Mouse (Mus musculus): ENCODE results near the gene Tns4.
A peak's percentile ranks its signal among the peaks of the same experiment; 100 is the strongest.

The Tns4 gene

DNA sequence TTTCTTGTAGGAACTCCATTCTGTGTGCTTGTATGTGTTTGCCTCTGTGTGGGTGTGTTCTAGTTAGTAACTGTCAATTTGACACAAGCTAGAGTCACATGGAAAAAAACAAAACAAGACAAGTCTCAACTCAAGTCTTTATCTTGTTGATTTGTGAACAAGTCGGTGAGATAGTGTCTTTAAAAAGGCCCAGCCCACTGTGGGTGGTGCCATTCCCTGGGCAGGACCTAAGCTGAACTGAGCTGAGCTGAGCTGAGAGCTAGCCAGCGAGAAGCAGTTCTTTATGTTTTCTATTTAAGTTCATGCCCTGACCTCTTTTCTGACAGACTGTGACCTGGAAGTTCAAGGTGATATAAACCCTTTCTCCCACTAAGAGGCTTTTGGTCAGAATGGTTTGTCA lies 2.6 kb upstream of the Tns4 start:
- DNase-seq (ENCODE audit: low spot score in 2 of 2), result no peak

DNA sequence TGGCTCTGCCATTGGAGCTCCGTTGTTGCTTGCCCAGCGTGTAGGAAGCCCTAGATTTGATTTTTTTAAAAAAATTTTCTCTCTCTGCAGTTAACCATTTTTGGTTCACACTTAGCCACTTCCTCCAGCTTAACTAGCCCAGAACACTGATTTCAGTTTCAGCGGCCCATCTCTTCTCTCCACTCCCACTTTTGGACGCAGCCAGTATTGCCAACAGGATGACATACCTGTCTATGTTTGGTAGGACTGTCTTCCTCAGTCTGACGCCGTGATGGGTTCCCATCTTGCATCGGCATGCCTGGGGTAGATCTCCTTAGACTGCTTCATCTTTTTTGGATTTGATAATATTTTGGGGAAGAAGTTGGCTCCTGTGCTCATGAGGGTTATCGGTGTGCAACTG lies 1.3 kb upstream of the Tns4 start:
- no peak for DNase-seq (ENCODE audit: low spot score in 2 of 2)

DNA sequence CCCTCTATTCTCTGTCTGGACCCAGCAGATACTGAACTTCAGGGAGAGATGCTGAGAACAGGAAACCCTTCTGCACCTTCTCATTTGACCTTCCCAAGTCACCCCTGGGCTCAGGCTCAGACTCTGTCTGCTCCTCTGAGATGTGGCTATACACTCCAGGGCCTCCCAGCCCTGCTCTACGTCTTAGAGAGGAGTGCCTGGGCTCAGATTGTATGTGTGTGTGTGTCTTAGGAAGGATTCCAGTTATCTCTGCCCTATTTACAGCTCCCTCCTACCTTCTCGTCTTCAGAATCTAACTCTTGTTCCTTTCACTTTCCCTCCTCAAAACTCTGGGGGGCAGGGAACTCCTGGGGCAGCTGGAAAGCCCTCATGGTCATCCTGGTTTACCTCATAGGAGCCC lies 620 bp downstream of the Tns4 start:
- no peak for DNase-seq (ENCODE audit: low spot score in 2 of 2)

DNA sequence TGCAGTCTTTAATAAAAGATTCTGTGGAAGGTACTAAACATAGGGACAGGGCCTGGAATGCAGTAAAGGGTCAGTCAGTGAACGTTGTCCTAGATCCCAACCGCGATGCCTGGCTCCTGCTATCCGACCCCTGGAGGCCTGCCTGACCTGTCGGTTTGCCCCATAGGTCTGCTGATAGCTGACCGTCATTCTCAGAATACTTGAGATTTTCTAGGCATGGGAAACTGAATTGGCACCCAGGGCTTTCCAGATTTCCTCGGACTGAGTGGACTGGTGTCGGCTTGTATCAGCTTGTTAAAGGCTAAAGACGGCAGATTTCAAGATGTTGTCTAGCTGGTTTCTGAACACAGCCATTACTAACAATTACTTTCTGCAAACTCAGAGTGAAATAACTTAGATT lies 4.7 kb downstream of the Tns4 start:
- peak; percentile 33 to 38 for DNase-seq (ENCODE audit: low spot score in 2 of 2)

DNA sequence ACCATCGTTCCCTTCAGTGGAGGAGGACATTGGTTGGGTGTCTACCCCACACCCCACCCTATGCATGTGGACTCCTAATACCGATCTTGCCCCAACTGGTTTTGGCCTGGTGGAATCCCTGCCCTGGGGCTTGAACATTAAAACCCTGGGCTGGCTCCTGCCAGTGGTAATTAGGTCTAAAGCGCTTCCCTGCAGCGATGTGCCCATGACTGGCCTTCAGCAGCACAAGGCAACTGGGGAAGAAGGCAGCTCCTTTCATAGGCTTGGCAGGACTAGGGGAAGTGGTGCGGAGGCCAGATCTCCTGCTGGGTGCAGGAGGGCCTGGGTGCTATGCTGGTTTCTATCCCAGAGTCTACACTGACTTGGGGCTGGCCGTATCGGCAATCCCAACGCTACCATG lies 5.6 kb downstream of the Tns4 start:
- peak in 1 of 2 experiments; percentile 15 for DNase-seq (ENCODE audit: low spot score in 2 of 2)

DNA sequence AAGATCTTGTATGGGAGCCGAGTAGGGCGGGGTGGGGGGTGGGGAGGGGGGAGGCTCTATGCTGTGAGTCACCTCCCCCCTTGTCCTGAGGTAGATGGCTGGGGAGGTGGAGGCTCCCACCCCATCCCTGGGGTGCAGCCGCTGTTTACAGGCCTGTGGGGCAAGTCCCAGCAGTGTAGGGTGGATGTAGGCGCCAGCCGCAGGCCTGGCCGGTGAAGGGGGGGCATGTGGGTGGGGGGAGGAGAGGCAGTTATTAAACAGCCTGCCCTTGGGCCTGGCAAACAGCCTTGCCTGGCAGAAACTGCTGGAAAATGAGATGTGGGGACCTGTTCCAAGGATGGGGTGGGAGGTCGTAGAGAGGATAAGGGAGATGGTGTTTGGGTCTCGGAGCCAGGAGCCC lies 7.0 kb downstream of the Tns4 start:
- DNase-seq (ENCODE audit: low spot score in 2 of 2), result peak; percentile 47 to 68

DNA sequence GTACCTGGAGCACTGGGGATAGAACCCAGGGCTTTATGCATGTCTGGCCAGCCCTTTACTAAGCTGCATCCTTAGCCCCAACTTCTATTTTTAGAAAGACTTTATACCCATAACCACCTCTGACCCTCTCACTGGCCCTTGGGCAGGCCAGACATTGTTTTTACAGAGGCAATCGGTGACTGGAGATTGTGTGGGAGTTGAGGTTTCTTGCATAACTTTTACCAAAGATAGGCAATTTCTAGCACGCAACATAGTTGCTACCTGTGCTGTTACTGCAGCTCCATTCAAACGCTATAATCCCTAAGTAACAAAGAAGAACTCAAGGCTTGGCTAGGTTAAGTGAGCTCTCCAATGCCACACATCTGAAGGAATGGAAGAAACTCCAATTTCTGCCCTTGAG lies 7.5 kb downstream of the Tns4 start:
- DNase-seq (ENCODE audit: low spot score in 2 of 2), result no peak

DNA sequence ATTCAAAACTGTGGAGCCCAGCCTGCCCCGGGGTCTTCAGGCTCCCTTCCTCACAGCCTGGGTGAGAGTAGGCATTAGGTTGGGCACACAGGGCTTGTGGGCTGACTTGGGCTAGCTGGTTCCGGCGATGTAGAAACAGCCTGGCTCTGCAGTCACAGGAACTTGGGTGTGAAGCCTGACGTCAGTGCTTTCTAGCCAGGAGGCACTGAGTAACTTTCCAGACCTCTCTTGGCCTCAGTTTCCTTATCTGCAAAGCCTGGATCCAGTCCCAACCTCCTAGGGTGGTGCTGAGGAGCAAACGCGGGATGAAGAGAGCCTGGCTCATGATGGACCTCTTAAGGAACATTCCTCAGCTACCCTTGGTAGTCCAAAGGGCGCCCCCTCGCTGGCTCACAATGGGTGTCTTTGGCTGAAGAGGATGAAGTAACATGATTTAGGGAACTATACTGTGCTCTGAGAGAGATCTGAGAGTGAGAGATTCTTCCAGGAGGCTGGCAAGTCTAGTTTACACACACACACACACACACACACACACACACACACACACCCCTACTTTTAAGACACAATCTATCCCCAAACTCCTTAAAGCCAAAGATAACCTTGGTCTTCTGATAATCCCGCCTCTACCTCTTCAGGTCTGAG lies 8.1 kb downstream of the Tns4 start:
- no peak for DNase-seq (ENCODE audit: low spot score in 2 of 2)

DNA sequence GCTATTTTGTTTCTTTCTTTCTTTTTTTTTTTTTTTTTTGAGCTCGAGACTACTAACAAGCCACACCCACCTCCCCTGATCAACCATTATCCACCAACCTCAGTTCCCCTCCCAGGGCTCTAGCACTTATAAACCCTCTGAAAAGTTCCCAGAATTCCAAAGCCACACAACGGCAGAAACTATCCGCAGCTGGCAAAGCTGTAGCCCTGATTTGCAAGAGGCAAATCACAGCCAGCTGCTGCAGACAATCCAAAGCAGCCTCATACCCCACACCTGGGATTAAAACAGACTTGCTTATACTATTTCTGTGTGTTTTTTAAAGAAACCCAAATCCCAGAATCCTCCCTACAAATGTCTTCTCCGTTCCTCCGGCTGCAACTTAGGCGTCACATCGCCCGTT lies 11.2 kb downstream of the Tns4 start:
- DNase-seq (ENCODE audit: low spot score in 2 of 2), result no peak

DNA sequence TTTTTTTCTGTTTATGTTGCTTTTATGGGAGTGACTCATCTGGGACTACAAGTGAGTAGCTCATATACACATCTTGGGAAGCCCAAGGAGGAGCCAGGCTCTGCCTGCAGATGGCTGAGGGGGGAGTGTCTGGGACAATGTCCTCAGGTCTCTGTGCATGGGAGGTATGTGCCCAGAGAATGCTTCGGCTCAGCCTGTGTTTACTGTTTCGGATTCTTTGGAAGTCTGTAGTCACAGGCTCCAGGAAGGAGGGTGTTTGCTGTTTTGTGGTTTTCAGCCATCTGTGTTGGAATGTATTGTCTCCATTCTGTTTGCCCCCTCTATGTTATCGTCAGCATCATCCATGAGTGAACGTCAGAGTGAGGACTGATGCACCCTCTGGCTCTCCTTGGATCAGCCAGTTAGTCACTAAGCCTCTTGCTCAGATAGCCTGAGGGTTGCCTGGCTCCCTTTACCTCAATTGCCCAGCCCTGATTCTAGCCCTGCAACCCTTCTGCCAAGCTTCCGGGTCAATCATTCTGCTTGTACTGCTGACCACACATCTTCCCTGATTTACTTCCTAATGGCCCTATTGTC lies 12.3 kb downstream of the Tns4 start:
- DNase-seq (ENCODE audit: low spot score in 2 of 2), result no peak

DNA sequence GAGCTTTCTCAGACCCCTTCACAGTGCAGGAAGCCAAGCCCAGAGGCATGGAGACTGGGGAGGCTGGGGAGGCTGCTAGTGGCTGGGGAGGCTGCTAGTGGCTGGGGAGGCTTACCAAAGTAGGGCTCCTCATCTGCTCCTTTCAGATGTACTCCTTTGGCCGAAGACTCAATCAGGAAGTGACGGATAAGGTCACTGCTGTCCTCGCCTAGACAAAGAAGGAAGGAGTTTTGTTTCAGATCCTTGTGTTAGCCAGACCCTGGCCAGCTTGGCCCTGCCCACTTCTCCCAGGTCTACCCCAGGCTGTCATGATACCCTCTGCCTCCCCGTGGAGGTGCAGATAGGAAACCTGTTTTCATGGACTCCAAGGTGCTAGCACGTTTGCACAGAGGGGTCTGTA lies 15.3 kb downstream of the Tns4 start:
- no peak for DNase-seq (ENCODE audit: low spot score in 2 of 2)

DNA sequence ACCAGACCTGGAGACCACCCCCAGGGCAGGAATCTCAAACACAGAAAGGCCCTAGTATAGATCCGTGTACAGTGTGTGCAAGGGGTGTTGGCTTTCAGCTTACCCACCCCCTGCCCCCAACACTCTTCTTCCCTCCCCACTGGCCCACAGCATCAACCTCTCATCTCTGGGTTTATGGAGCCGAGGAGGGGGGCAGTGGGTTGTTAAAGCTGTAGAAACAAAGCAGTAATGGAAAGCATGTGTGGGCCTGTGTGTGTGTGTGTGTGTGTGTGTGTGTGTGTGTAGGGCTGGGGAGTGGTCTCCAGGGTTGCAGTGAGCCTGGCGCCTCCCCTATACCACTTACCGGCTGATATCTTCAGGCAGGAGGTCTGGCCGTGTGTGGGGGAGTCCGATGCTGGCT lies 17.2 kb downstream of the Tns4 start:
- no peak for DNase-seq (ENCODE audit: low spot score in 2 of 2)

DNA sequence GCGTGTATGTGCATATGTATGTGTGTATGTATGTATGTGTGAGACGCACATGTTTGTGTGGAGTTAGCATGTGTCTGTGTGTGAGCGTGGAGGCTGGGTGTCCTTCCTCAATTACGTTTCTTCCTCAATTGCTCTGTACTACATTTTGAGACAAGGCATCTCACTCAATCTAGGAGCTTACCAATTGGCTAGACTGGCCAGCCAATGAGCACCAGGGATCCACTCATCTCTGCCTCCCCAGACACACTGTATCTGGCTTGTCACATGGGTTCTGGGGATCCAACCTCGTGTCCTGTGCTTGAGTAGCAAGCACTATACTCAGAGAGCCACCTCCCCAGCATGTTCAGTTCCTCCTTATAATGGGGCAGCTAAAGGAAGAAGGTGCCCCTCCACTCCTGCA lies 20.7 kb downstream of the Tns4 start:
- DNase-seq (ENCODE audit: low spot score in 2 of 2), result no peak

DNA sequence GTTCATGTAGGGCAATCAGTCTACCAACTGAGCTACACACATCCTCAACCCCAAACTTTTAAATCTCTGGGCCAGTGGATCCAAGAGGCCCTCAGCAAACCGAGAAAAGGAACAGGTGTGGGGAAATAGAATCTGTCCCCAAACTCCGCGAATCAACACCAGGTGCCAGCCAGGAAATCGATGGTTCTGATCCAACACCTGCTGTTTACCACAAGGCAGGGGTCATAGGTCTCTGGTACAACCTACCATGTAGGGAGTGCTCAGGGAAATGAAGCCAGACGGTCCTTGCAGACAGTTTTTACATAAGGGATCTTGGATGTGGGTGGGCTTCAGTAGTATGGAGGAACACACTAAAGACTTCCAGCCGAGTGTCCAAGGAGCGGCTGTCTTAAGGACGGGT lies 21.5 kb downstream of the Tns4 start:
- no peak for DNase-seq (ENCODE audit: low spot score in 2 of 2)

DNA sequence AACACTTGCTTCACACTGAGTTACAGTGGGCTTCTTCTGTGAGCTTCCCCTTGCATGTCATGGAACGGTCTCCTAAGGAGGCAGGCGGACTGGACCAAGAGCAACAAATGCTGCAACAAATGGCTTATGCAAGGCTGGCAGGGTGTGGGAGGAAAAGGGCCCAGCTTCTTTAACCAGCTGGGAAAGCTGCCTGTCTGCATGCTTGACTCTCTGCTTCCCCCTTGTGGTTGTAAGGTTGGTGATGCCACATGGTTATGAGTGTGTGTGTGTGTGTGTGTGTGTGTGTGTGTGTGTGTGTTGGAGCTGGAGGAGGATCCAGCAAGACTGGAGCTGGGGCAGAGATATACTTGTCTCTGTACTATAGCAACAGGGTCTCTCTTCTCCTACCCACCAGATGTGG lies 23.1 kb downstream of the Tns4 start:
- peak; percentile 69 to 83 for DNase-seq (ENCODE audit: low spot score in 2 of 2)

DNA sequence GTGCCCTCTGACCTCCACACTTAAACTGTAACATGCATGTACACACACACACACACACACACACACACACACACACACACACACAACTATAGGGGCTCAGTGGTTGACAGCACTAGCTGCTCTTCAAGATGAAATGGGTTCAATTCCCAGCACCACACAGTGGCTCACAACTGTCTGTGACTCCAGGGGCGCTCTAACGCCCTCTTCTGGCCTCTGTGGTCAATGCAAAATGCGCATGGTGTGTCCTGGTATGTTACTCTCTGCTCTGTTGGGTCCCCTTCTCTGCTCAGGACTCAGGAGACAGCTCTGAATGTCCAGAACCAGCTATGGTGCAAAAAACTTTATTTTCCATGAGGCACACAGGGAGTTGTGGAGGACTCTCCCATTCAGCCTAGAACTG lies 23.8 kb downstream of the Tns4 start:
- DNase-seq (ENCODE audit: low spot score in 2 of 2), result no peak

DNA sequence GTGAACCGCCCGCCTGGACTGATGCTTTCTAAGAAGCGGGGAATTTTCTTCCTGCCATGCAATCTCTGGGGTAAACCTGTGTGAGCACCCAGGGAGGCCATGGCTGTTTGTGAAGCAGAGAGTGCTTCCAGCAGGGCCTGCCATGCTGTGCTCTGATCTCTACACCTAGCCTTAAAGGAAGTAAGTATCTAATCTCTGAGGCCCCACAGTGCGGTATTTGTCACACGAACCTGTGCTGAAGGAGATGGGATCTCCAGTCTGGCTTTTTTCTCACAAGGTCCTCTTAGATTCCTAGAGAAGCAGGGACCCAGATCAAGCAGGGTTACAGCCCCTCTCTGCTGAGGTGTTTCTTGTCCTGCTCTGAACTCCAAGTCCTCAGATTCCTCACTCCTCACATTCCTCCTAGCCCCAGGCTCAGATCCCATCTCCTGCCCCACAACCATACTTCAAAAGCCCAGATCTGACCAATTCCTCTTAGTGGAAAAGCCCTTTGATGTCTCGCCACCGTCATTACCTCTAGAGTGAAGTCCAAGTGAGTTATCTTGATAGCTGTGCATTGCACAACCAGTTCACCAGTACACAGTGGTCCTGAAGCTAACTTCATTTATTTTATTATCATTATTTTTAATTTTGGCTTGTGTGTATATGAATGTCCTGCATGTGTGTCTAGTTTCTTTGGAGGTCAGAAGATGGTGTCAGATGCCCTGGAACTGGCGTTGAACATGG lies 25.5 kb downstream of the Tns4 start:
- no peak for DNase-seq (ENCODE audit: low spot score in 2 of 2)

DNA sequence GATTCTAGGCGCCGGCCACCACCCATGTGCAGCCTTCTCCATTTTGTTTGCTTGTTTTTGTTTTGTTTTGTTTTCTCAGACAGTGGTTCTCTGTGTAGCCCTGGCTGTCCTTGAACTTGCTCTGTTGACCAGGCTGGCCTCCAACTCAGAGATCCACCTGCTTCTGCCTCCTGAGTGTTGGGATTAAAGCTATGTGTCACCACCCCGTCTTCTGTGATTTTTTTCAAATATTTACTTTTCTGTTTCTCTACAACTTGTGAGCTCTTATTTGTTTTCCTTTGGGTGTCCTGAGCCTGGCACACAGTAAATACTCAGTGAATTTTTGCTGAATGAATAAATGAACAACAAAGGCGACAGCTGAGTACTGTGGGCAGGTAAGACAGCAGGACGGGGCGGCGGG lies 26.4 kb downstream of the Tns4 start:
- no peak for DNase-seq (ENCODE audit: low spot score in 2 of 2)

DNA sequence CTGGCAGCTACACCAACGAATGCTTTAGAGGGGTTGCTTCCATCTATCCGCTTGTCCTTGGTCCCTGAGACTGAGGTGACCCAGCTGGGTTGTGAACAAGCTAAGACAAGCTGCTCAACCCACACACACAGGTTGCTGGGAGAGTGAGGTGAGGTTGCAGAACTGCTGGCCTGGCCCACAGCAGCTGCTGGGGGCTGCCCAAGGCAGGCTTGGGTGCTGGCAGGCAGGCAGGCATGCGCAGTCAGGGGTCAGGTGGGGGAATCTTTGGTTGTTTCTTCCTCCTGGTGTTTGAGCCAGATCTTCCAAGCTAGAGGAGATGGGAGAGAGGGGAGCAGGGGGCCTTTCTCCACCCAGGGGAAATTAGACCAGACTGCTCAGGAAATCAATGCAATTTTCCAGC lies 28.7 kb downstream of the Tns4 start:
- DNase-seq (ENCODE audit: low spot score in 2 of 2), result peak in 1 of 2 experiments; percentile 46

DNA sequence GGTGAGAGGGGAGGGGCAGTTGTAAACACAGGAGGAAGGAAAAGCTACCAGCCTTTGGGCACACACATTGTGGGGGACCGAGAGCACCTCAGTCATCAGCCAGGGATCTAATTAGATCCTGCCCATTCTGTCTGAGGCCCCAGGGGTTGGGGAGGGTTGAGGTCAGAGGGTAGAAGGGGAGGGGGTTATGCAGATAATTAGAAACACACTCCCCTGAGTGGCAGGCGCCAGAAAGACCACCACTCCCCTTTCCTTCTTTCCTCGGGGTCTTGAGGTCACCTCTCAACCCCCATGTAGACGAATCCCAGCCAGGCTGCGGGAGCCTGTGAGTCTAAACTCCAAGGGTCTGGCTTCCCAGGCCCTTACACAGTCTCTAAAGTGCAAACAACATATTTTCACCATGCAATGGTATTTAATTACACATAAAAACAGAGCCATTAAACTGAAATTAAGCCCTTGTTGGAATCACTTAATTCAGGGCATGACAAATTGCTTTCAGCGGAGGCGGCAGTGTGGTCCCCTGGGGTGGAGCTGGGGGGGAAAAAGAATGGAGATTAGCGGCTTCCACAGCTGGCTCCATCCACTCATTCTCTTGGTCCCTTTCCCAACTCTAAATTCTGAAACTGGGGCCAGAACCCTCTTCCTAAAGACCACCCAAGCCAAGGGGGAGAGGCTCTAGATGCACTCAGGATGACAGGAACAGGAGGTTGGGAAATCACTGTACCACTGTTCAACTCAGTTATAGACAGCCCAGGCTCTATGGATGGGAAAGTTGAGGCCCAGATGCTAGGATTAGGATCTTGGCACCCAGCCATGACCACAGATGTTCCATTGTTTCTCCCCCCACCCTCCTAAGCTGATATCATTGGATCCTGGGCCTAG lies 33.3 kb downstream of the Tns4 start:
- DNase-seq (ENCODE audit: low spot score in 2 of 2), result no peak

DNA sequence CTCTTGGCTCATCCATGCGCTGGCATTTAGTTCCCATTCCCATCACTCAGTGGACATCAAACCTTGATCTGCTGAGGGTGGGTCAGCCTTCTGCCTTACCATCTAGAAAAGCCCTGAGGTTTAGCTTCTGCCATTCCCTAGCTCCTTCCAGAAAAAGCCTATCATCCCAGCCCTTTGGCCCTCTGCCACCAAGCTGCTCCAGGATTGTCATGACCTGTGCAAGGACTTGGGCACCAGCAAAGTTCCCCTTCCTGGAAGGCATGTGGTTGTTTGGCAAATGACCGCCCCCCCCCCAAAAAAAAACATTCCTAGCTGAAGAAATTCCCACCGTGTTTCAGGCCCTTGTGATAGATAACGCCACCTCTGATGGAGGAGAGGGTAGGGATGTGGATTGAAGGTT lies 34.0 kb downstream of the Tns4 start:
- DNase-seq (ENCODE audit: low spot score in 2 of 2), result no peak

DNA sequence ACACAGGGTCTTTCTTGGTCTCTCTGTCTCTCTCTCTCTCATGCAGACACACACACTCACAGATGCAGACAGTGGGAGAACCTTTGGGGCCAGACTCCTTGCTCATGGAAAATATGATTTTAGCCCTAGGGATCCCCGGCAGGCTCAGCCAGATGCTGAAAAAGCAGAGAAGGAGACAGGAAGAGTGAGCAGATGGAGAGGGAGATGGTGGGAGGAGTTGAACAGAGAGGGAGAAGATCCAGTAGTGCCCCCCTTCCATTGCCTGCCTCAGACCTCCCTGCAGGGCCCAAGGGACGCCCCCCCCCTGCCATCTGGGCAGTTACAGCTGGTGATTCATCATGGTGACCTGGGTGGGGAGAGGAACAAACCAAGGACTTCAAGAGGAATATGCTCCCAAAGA lies 41.5 kb downstream of the Tns4 start:
- DNase-seq (ENCODE audit: low spot score in 2 of 2), result no peak

Data from urinary bladder, postnatal 36 days (tissue).